Mouse (Mus musculus) midbrain, postnatal 0 days (tissue): ENCODE measurements at regions not wholly inside any gene's neighbourhood (a gene's known extent, or its start where the extent isn't known, plus 50 kb on each side); places are given as distances from the start of the nearest gene placed in this dataset.
A peak's percentile ranks its signal among the peaks of the same experiment; 100 is the strongest.

Source experiments
- ATAC-seq: fragments of 200-750 bp; cut with Nextera tagmentation; 2 replicates; pipeline ENCODE4 v1.8.0; 2017; ENCODE audit warnings: moderate number of reproducible peaks, mild to moderate bottlenecking, moderate TSS enrichment, moderate library complexity; ENCODE audit not compliant: low FRiP score
- DNase-seq: peaks from one replicate; pipeline ENCODE4 v3.0.0-alpha.2; 2015; ENCODE audit warnings: low spot score
- H3K27ac ChIP-seq: fragments of 300-500 bp; sonication (generic); 2 replicates; pipeline ENCODE4 v1.5.1; 2014; ENCODE audit warnings: low read depth, mild to moderate bottlenecking, low read length, mixed read lengths
- H3K27me3 ChIP-seq: fragments of 300-500 bp; sonication (generic); 2 replicates; pipeline ENCODE4 v1.6.1; 2014; ENCODE audit warnings: low read length, control low read depth, mixed read lengths; ENCODE audit not compliant: insufficient read depth
- H3K36me3 ChIP-seq: fragments of 300-500 bp; sonication (generic); 2 replicates; pipeline ENCODE4 v1.6.1; 2014; ENCODE audit warnings: low read length, control low read depth, mixed read lengths; ENCODE audit not compliant: insufficient read depth
- H3K4me1 ChIP-seq: fragments of 300-500 bp; sonication (generic); 2 replicates; pipeline ENCODE4 v1.6.1; 2014; ENCODE audit warnings: mild to moderate bottlenecking, control low read depth, antibody characterized with exemption, low read length, mixed read lengths; ENCODE audit not compliant: insufficient read depth
- H3K4me2 ChIP-seq: fragments of 300-500 bp; sonication (generic); 2 replicates; pipeline ENCODE4 v1.6.1; 2014; ENCODE audit warnings: low read depth, mild to moderate bottlenecking, low read length, mixed read lengths; ENCODE audit not compliant: poor library complexity, severe bottlenecking
- H3K4me3 ChIP-seq: fragments of 300-500 bp; sonication (generic); 2 replicates; pipeline ENCODE4 v1.5.1; 2014; ENCODE audit warnings: low read depth, mild to moderate bottlenecking, low read length, moderate library complexity
- H3K9ac ChIP-seq: fragments of 300-500 bp; sonication (generic); replicated peaks from 2 replicates; pipeline ENCODE4 v1.6.1; 2014; ENCODE audit warnings: mild to moderate bottlenecking, low read length, moderate library complexity, mixed read lengths; ENCODE audit not compliant: poor library complexity, severe bottlenecking
- H3K9me3 ChIP-seq: fragments of 300-500 bp; sonication (generic); 2 replicates; pipeline ENCODE4 v1.6.1; 2016; ENCODE audit warnings: low read length, control low read depth
- CTCF ChIP-seq: IDR thresholded peaks from 2 replicates; pipeline ENCODE4 v1.5.1; 2016; ENCODE audit warnings: antibody characterized with exemption, mild to moderate bottlenecking
- WGBS: fragments of 180-500 bp; shearing (Covaris S2); extraction: QIAGEN DNeasy Blood & Tissue Kit; methylation state at CpG from one replicate; pipeline ENCODE4 v1.1.7; 2014; 5-methylcytosine and 5-hydroxymethylcytosine counted together

DNA sequence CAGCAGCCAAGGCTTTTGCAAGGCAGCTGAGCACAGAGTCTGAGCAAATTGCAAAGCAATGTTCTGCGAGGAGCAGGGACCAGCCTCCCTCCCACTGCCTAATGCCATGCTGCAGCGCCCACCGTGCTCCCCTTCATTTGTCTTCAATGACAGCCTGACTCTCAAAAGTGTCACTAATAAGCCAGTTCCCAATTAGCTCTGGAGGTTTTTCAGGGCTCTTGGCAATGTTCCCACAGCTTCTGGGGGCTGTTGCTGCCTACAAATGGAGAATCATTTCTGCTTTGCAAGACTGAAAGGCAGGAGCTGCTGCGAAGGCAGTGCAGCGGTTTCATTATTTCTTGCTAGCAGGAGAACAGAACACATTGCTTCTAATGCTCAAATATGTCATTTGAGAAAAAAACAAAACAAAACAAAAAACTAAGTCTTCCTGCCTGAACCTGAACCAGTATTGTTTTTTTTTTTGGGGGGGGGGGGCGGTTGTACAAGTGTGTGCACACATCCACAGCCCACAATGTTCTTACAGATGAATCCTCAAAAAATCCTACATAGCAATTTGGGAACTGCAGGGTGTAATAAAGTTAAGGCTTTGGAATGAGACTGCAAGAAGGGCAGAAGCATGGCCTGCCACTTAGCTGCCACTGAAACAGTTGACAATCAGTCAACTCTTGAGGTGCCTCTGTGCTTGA, 283.5 kb upstream of the Emcn start:
- ATAC-seq: peak; percentile 74
- Histone ChIP-seq H3K27ac (peak overlapping the region; percentile 55), H3K9ac (no peak overlapping the region), H3K27me3 (no peaks in the 10 kb centered on the region), H3K4me3 (no peak overlapping the region), H3K4me2 (peak overlapping the region; percentile 20; the same call in 1 of the 2 replicates), H3K36me3 (no peaks in the 10 kb centered on the region), H3K9me3 (no peaks in the 10 kb centered on the region), H3K4me1 (no peaks in the 10 kb centered on the region)
- no peak for TF ChIP-seq CTCF
- 13% methylated on average over 5 of the region's 6 CpGs for WGBS
- DNase-seq: peak; percentile 86

GRCm38 (mm10) chr3:137057911-137058260, 283.0 kb upstream of the Emcn start:
- no peak for TF ChIP-seq CTCF
- Histone ChIP-seq H3K9me3 (no peaks in the 10 kb centered on the region), H3K4me3 (no peak overlapping the region), H3K9ac (no peak overlapping the region), H3K27ac (0 out of 2 replicates have a peak overlapping the region, but pooled peaks have one; percentile 55), H3K4me1 (no peaks in the 10 kb centered on the region), H3K27me3 (no peaks in the 10 kb centered on the region), H3K4me2 (no peak overlapping the region), H3K36me3 (no peaks in the 10 kb centered on the region)
- WGBS: 87% methylated on average over 4 of the region's 4 CpGs
- ATAC-seq (no peak), DNase-seq (no peak)

DNA sequence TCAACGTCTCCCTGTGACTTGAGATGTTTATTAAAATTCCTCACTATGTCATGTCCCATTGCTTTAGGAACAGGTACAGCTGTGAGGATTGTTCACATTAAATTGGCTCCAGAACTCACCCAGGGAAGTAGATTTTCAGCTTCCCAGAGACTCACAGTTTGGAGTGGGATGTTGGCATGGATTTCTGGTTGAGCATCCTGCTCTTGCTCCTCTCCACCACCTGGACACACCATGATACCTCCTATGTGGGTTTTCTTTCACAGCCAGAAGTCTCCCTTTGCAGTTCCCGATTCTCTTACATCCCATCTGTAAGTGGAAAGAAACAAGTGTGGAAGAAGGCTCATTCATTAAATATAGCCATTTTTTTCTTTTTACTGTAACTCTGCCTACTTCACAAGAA, 278.8 kb upstream of the Emcn start:
- Histone ChIP-seq H3K4me2 (no peak overlapping the region), H3K4me1 (no peaks in the 10 kb centered on the region), H3K27me3 (no peaks in the 10 kb centered on the region), H3K9me3 (no peaks in the 10 kb centered on the region), H3K9ac (no peak overlapping the region), H3K36me3 (no peaks in the 10 kb centered on the region), H3K4me3 (no peak overlapping the region), H3K27ac (no peak overlapping the region)
- no peak for TF ChIP-seq CTCF
- DNase-seq (no peak), ATAC-seq (no peak)
- 84% methylated on average over 2 of the region's 2 CpGs for WGBS

GRCm38 (mm10) chr3:137067336-137067735, 273.5 kb upstream of the Emcn start:
- Histone ChIP-seq H3K27ac (no peak overlapping the region), H3K9ac (no peak overlapping the region), H3K4me1 (no peaks in the 10 kb centered on the region), H3K4me2 (no peak overlapping the region), H3K9me3 (no peaks in the 10 kb centered on the region), H3K36me3 (no peaks in the 10 kb centered on the region), H3K27me3 (no peaks in the 10 kb centered on the region), H3K4me3 (no peak overlapping the region)
- TF ChIP-seq CTCF: no peak
- WGBS: 94% methylated on average over 1 of the region's 1 CpGs
- ATAC-seq (no peak), DNase-seq (peak; percentile 61)

GRCm38 (mm10) chr3:137069334-137069733, 271.5 kb upstream of the Emcn start:
- no peaks in the 10 kb centered on the region for H3K36me3 ChIP-seq
- no peaks in the 10 kb centered on the region for H3K9me3 ChIP-seq
- no peak overlapping the region for H3K27ac ChIP-seq
- H3K4me2 ChIP-seq: no peak overlapping the region
- no peak overlapping the region for H3K4me3 ChIP-seq
- ATAC-seq (no peak), DNase-seq (no peak)
- 93% methylated on average over 3 of the region's 3 CpGs for WGBS
- H3K9ac ChIP-seq: no peak overlapping the region
- H3K27me3 ChIP-seq: no peaks in the 10 kb centered on the region
- no peak for TF ChIP-seq CTCF
- no peaks in the 10 kb centered on the region for H3K4me1 ChIP-seq

DNA sequence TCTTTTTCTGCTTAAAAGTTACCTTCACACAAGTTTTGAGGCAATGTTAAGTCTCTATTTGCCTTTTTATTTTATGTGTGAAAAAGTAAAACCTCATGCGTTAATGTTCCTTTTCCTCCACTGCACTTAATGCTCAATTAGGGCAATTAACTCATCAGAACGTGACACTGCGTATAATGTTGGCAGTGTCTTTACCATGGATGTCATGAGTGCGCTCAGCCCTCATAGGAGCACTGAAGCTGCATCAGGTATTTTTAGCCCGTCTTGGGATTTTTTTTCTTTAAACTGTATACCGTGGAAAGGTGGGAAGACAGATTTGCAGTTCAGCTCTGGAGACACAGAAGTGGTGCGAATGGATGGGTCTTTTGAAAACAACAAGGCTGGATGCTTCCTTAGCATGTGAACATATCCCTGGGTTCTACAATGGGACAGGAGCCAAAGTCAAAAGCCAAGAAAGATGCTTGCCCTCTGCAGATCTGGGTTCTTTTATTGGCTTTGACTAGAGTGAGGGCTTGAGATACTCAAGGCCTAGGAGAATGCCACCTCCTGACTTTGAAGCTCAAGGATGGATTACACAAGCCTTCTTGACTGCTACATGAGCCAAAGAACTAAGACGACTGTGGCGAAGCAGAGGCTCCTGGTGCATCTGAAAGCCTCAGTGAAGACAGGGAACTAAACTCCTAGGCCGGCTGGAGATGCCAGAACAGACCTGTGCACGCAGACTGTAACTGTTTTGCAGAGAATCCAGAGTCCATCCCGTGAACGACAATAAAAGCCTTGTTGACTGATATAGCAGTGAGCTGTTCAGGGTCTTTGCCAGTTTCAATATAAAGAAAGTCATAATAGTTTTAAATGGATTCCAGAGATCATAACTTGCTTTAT, 262.9 kb upstream of the Emcn start:
- Histone ChIP-seq H3K4me2 (no peak overlapping the region), H3K4me1 (no peaks in the 10 kb centered on the region), H3K9ac (no peak overlapping the region), H3K9me3 (no peaks in the 10 kb centered on the region), H3K4me3 (no peak overlapping the region), H3K27ac (no peak overlapping the region), H3K27me3 (no peaks in the 10 kb centered on the region), H3K36me3 (no peaks in the 10 kb centered on the region)
- ATAC-seq: no peak
- no peak for DNase-seq
- WGBS: 91% methylated on average over 13 of the region's 13 CpGs
- TF ChIP-seq CTCF: no peak
